Mouse (Mus musculus) kidney, adult 2 months (tissue): ENCODE measurements around the gene Anpep. TPM values are rescaled to one million over a fixed set of nuclear protein-coding genes. Genes with fewer than 3 reads are reported as not detected.
A peak's percentile ranks its signal among the peaks of the same experiment; 100 is the strongest.

Experiments
- DNase-seq: peaks from one replicate; pipeline ENCODE4 v3.0.0; 2021
- H3K27ac ChIP-seq: fragments of 200-500 bp; 2 replicates; pipeline ENCODE4 v1.5.1; 2012; ENCODE audit warnings: low read depth, low read length, control low read depth, inconsistent platforms; ENCODE audit not compliant: insufficient read depth
- H3K27me3 ChIP-seq: fragments of 200-500 bp; replicated peaks from 2 replicates; pipeline ENCODE4 v1.6.1; 2012; ENCODE audit warnings: mild to moderate bottlenecking, moderate library complexity, low read length, inconsistent platforms; ENCODE audit not compliant: control insufficient read depth, insufficient read depth
- H3K36me3 ChIP-seq: fragments of 200-500 bp; 2 replicates; pipeline ENCODE4 v1.6.1; 2012; ENCODE audit warnings: mild to moderate bottlenecking, moderate library complexity, low read length, inconsistent platforms; ENCODE audit not compliant: control insufficient read depth, insufficient read depth
- H3K4me1 ChIP-seq: fragments of 200-500 bp; 2 replicates; pipeline ENCODE4 v1.6.1; 2011; ENCODE audit warnings: low read length; ENCODE audit not compliant: control insufficient read depth, insufficient read depth
- H3K4me3 ChIP-seq: fragments of 200-500 bp; 2 replicates; pipeline ENCODE4 v1.5.1; 2011; ENCODE audit warnings: mild to moderate bottlenecking, low read depth, low read length, control low read depth; ENCODE audit not compliant: insufficient read depth
- CTCF ChIP-seq: fragments of 200-500 bp; conservative IDR thresholded peaks from 2 replicates; pipeline ENCODE4 v1.5.1; 2011; ENCODE audit warnings: low read depth, mild to moderate bottlenecking, control low read depth, low read length, moderate library complexity, mixed read lengths; ENCODE audit not compliant: insufficient read depth, insufficient read length
- POLR2A ChIP-seq: fragments of 200-500 bp; IDR thresholded peaks from one replicate; pipeline ENCODE4 v1.6.1; 2011; ENCODE audit warnings: low read depth, low read length, control low read depth
- WGBS: fragments of 180-500 bp; shearing (Covaris S2); methylation state at CpG from one replicate; pipeline ENCODE4 v1.1.7; 2018; 5-methylcytosine and 5-hydroxymethylcytosine counted together
- polyA plus RNA-seq: library from polyadenylated mRNA; depleted of rRNA; stranded (reverse); fragments of >200 nt; gene quantifications from 2 replicates; pipeline ENCODE4 v1.2.3, GENCODE M21; 2012; rRNA removed

Gene Anpep
- 170 and 175 TPM in 2 replicates for polyA plus RNA-seq

DNA sequence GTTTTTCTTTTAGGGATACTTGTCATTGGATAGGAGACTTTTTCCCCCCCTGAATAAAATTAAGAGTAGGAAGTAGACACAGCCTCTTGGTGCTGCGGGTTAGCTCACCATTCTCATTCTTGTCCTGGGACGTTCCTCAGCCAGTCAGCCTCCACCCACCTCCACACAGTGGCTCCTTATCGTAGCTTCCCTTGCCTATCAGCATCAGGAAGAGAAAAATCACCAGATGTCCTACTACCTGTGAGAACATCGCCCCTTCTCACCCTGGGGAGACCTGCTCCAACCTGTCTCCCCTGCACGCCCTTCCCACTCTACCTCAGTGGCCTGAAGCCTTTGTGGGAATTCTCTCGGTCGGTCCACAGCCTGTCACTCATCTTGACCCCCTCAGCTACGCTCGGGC is at the start of gene Anpep:
Gene Anpep, minus strand, starts transcription at position 249 of the 400 bp plus-strand sequence.
- WGBS, result 84% methylated on average over 9 of the region's 9 CpGs
- Histone ChIP-seq H3K36me3 (no peaks in the 10 kb centered on the region), H3K4me3 (no peak within 1 kb of the TSS), H3K4me1 (no peaks in the 10 kb centered on the region), H3K27ac (no peak within 1 kb of the TSS), H3K27me3 (no peaks in the 10 kb centered on the region)
- TF ChIP-seq POLR2A (no peak), CTCF (no peak)
- no peak for DNase-seq

DNA sequence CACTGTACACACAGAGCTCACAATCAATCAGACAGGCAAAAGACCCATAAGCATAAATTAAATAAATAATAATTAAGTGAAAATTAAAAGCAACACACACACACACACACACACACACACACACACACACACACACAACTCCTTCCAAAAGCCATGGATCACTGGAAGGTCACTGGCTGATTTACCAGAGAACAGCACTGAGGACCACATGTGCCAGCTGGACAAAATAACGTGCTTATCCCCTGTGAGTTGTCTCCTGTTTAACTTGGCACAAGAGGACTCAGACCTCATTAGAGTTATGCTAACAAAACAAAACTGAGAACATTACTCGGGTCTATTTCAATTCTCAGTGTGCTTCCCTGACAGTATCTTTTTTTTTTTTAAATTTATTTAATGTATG is 46.5 kb upstream of the Anpep start:
- no peaks in the 10 kb centered on the region for H3K4me1 ChIP-seq
- DNase-seq, result peak; percentile 34
- no peaks in the 10 kb centered on the region for H3K27me3 ChIP-seq
- WGBS, result 35% methylated on average over 2 of the region's 2 CpGs
- no peak overlapping the region for H3K27ac ChIP-seq
- TF ChIP-seq CTCF, result no peak
- no peak for TF ChIP-seq POLR2A
- no peak overlapping the region for H3K4me3 ChIP-seq
- H3K36me3 ChIP-seq, result peaks cover 3% of the 10 kb centered on the region

DNA sequence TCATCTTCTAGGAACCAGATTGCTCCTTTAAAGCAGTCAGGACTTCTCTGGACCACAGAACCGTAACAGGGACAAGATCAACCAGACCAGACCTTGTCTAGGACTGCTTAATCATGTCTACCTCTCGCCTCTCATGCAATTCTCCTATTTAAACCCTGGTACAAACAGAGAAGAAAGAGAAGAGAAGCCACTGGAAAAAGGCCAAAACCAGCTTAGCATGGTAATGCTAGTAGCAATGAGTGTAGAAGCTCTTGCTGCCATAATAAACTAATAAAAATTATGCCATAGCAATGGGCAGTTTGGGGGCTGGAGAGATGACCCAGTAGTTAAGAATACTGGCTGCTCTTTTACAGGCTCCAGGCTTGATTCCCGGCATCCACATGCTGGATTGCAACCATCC is 46.1 kb upstream of the Anpep start:
- Histone ChIP-seq H3K4me3 (no peak overlapping the region), H3K27ac (no peak overlapping the region), H3K4me1 (no peaks in the 10 kb centered on the region), H3K36me3 (peaks cover 3% of the 10 kb centered on the region), H3K27me3 (no peaks in the 10 kb centered on the region)
- TF ChIP-seq POLR2A (no peak), CTCF (no peak)
- DNase-seq, result no peak
- 78% methylated on average over 3 of the region's 3 CpGs for WGBS

DNA sequence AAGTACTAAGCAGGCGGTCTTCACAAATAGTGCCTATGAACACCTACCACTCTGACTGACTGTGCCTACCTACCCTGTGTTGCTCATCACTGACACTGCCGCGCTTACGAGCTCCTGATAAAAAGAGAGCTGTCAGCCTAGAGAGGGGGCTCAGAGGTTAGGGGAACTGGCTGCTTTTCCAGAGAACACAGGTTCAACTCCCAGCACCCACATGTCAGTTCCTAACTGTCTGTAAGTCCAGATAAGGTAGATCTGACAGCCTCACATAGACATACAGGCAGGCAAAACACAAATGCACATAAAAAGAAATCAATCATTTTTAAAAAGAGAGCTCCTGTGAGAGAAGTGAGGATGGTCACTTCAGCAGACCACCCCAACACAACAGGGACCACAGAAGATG is 44.3 kb upstream of the Anpep start:
- Histone ChIP-seq H3K27ac (no peak overlapping the region), H3K27me3 (no peaks in the 10 kb centered on the region), H3K4me1 (no peaks in the 10 kb centered on the region), H3K36me3 (peaks cover 5% of the 10 kb centered on the region), H3K4me3 (no peak overlapping the region)
- TF ChIP-seq POLR2A (no peak), CTCF (no peak)
- WGBS, result 96% methylated on average over 4 of the region's 4 CpGs
- no peak for DNase-seq

DNA sequence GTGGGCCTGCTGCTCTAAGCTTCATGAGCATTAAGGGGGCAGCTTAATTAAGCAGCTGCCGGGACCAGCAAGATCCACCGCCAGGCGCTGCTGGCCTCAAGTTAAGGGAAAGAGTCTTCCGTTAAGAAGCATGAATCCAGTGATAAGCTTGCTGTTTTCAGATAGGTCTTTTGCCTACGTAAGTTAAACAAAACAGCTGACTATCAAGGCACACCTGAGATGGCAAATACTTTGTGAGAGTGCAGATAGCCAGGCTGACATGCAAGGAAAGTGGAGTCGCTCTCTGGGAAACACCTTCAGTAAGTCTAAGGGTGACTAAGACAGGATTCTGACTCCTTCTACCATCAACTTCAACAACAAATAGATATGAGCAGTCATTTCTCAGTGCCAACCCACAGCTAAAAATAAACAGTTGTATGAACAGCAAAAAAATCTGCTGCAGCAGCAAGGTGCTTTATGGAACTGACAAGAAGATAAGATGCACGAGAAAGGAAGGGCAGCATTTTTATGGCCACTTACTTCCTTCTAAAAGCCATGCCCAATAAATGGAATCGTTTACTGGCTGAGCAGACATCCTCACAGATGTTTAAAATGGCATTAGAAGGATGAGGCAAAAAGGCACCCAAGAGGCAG is 42.4 kb upstream of the Anpep start:
- no peak for DNase-seq
- H3K36me3 ChIP-seq, result peaks cover 4% of the 10 kb centered on the region; the same call in 1 of the 2 replicates
- H3K27me3 ChIP-seq, result no peaks in the 10 kb centered on the region
- TF ChIP-seq CTCF, result no peak
- no peak for TF ChIP-seq POLR2A
- 88% methylated on average over 8 of the region's 8 CpGs for WGBS
- no peak overlapping the region for H3K27ac ChIP-seq
- H3K4me3 ChIP-seq, result no peak overlapping the region
- H3K4me1 ChIP-seq, result no peaks in the 10 kb centered on the region

DNA sequence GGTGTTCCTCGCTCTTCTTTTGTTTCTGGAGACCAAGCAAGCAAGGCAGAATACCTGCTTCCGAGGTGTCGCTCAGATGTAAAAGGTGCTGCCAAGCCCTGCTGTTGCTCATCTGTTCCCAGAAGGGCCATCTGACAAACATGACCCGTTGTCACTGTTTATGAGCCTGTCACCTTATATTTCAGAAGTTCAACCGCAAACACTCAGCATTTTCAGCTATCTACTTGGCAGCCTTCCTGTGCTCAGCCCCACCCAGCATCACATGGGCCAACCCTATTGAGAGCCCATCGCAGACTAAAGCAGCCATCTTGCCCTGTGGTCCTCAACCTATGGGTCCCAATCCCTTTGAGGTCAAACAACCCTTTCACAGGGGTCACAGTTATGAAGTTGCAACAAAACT is 39.9 kb upstream of the Anpep start:
- Histone ChIP-seq H3K4me3 (no peak overlapping the region), H3K27ac (no peak overlapping the region), H3K4me1 (no peaks in the 10 kb centered on the region), H3K27me3 (no peaks in the 10 kb centered on the region), H3K36me3 (peaks cover 3% of the 10 kb centered on the region; the same call in 1 of the 2 replicates)
- no peak for TF ChIP-seq CTCF
- TF ChIP-seq POLR2A, result no peak
- WGBS, result 92% methylated on average over 6 of the region's 6 CpGs
- DNase-seq, result no peak

DNA sequence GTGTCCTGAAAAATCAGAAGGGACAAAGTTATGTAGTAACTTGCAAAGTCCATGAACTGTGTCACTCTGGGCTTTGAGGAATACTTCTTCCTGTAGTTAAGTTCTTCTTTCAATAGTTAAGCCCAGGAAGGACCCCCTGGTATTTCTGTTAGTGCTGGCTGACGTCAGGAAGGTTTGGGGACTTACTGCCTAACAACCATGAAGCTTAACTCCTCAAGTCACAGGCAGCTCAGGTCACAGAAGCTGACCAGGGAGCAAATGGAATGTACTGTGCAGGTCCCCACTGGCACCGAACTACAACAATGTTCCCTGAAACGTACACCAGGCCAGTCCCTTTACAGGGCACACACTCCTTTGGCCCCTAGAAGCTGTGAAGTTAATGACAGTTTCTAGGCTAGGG is 34.4 kb upstream of the Anpep start:
- no peak for TF ChIP-seq POLR2A
- no peak for TF ChIP-seq CTCF
- H3K4me3 ChIP-seq, result no peak overlapping the region
- peaks cover 7% of the 10 kb centered on the region; the same call in 1 of the 2 replicates for H3K4me1 ChIP-seq
- peak; percentile 46 for DNase-seq
- 53% methylated on average over 3 of the region's 3 CpGs for WGBS
- H3K27ac ChIP-seq, result no peak overlapping the region
- no peaks in the 10 kb centered on the region for H3K27me3 ChIP-seq
- no peaks in the 10 kb centered on the region for H3K36me3 ChIP-seq
